Mouse (Mus musculus) macrophage (primary cell): ENCODE measurements at regions not wholly inside any gene's neighbourhood (a gene's known extent, or its start where the extent isn't known, plus 50 kb on each side); places are given as distances from the start of the nearest gene placed in this dataset.

ENCODE experiments used
- H3K27ac ChIP-seq: fragments of 350-480 bp; formaldehyde crosslinking; 2 replicates; pipeline ENCODE4 v1.9.0; 2021
- H3K36me3 ChIP-seq: fragments of 350-480 bp; formaldehyde crosslinking; 2 replicates; pipeline ENCODE4 v1.9.0; 2021; ENCODE audit errors: inconsistent target
- H3K4me3 ChIP-seq: fragments of 350-480 bp; formaldehyde crosslinking; 2 replicates; pipeline ENCODE4 v1.9.0; 2021; ENCODE audit errors: inconsistent target
- H3K79me2 ChIP-seq: fragments of 350-480 bp; formaldehyde crosslinking; 2 replicates; pipeline ENCODE4 v1.9.0; 2021; ENCODE audit errors: inconsistent target
- WGBS: methylation state at CpG from one replicate; pipeline ENCODE4 v1.1.7; 2026; ENCODE audit warnings: inconsistent platforms; ENCODE audit not compliant: missing documents; 5-methylcytosine and 5-hydroxymethylcytosine counted together

DNA sequence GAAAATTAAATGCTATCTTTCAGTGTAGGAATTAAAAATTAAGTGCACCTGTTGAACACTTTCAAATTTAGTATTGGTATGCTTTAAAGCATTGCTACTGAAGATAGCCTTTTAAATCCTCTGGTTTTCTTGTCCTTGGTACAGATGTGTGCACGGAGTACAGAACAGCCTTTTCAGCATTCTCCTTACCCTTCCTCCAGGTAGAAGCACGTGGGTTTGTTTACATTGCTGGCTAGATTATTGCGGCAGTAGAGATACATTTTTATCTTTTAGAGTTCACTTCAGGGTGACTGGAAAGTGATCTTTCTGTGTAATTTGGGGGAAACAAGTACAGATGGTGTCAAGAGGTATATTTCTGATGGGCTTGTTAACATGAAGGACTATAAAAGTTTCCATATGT is 89.9 kb downstream of the Gm13691 start:
- no peak overlapping the region for H3K4me3 ChIP-seq
- no peak overlapping the region for H3K27ac ChIP-seq
- 87% methylated on average over 3 of the region's 3 CpGs for WGBS
- no peaks in the 10 kb centered on the region for H3K79me2 ChIP-seq
- no peaks in the 10 kb centered on the region for H3K36me3 ChIP-seq

- Histone ChIP-seq H3K79me2 (no peaks in the 10 kb centered on the region), H3K36me3 (no peaks in the 10 kb centered on the region), H3K27ac (no peak overlapping the region), H3K4me3 (no peak overlapping the region)
- 60% methylated on average over 1 of the region's 1 CpGs for WGBS
Observed at GRCm38 (mm10) chr2:84094751-84095150, 104.4 kb downstream of the Gm13691 start.

GRCm38 (mm10) chr2:84098746-84099145 is 108.4 kb downstream of the Gm13691 start:
- 95% methylated on average over 3 of the region's 4 CpGs for WGBS
- Histone ChIP-seq H3K27ac (no peak overlapping the region), H3K36me3 (no peaks in the 10 kb centered on the region), H3K79me2 (no peaks in the 10 kb centered on the region), H3K4me3 (no peak overlapping the region)

- Histone ChIP-seq H3K79me2 (no peaks in the 10 kb centered on the region), H3K4me3 (no peak overlapping the region), H3K36me3 (no peaks in the 10 kb centered on the region), H3K27ac (0 out of 2 replicates have a peak overlapping the region, but pooled peaks have one; percentile 12)
- 31% methylated on average over 6 of the region's 6 CpGs for WGBS
Observed at GRCm38 (mm10) chr2:84113562-84113961, 123.2 kb downstream of the Gm13691 start.

GRCm38 (mm10) chr2:84119839-84120238 is 129.5 kb downstream of the Gm13691 start:
- Histone ChIP-seq H3K27ac (no peak overlapping the region), H3K4me3 (no peak overlapping the region), H3K79me2 (no peaks in the 10 kb centered on the region), H3K36me3 (no peaks in the 10 kb centered on the region)
- WGBS = 95% methylated on average over 2 of the region's 2 CpGs

DNA sequence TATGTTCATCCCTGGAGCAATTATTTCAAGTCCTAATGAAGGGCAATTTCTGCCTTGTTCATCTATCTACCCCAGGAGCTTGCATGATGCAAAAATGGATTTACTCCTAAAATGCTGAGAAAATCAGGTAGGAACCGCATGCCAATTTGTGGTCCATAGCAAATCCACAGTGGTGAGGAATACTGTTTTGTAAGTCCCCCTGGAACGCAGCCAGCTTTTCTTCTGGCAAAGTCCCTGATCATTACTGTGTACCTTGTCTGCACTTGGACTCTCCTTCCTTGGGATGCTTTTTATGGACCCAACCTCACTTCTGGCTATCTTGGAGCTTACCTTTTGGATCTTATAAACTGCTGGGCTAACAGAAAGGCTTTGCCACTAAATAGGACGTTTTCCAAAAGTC is 137.2 kb downstream of the Gm13691 start:
- H3K4me3 ChIP-seq = no peak overlapping the region
- no peak overlapping the region for H3K27ac ChIP-seq
- H3K36me3 ChIP-seq = no peaks in the 10 kb centered on the region
- 91% methylated on average over 3 of the region's 3 CpGs for WGBS
- H3K79me2 ChIP-seq = no peaks in the 10 kb centered on the region

DNA sequence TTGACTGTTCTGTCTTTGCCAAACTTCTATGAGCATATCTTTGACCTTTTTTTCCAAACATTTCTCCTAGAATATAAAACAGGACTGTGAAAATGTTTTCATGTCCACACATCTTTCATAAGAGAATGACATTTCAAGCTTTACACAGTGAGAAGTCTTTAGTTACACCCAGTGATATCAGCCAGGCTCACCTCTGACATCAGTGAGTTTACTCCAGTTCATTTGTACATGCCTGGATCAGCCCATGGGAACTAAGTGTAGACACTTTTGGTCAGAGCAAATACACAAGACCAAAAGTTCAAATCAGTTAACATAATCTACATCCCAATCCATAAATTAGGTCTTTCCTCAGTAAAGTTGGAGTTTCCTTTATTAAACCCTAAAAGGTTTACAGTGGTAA is 171.4 kb downstream of the Gm13691 start:
- Histone ChIP-seq H3K79me2 (no peaks in the 10 kb centered on the region), H3K27ac (no peak overlapping the region), H3K4me3 (no peak overlapping the region), H3K36me3 (no peaks in the 10 kb centered on the region)

GRCm38 (mm10) chr2:84173450-84173849 is 183.1 kb downstream of the Gm13691 start:
- Histone ChIP-seq H3K4me3 (no peak overlapping the region), H3K36me3 (no peaks in the 10 kb centered on the region), H3K27ac (no peak overlapping the region), H3K79me2 (no peaks in the 10 kb centered on the region)
- WGBS = 100% methylated on average over 3 of the region's 3 CpGs

DNA sequence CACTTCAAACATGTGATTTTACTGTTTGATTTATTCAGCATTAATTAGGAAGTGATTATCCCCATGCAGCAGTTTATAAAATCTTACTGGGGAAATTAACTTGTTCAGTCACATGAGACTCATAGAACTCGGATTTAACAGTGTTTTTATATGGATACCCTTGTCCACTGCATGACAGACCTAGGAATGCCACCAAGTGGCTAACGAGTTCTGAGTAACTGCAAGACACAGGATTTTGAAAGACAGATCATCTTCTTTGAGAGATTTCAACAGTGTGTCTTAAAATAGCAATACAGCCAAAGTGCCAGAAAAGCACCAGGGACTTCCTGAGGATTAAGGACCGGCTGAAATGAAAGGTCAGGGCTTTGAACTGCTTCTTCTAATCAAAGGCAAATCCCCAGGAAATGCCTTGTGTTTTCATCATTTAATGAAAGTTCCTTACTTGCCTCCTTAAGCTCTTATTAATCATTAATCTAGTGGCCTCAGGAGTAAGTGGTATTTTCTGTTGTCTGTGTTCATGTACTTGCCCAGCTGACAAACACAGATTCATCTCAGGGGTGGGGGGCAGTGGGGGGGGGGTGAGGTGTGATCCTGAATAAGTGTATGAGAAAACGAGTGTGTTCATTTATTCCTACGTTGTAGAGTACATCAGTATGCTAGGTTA is 193.4 kb downstream of the Gm13691 start:
- 51% methylated on average over 5 of the region's 5 CpGs for WGBS
- no peaks in the 10 kb centered on the region for H3K79me2 ChIP-seq
- no peak overlapping the region for H3K4me3 ChIP-seq
- H3K36me3 ChIP-seq = no peaks in the 10 kb centered on the region
- no peak overlapping the region for H3K27ac ChIP-seq

DNA sequence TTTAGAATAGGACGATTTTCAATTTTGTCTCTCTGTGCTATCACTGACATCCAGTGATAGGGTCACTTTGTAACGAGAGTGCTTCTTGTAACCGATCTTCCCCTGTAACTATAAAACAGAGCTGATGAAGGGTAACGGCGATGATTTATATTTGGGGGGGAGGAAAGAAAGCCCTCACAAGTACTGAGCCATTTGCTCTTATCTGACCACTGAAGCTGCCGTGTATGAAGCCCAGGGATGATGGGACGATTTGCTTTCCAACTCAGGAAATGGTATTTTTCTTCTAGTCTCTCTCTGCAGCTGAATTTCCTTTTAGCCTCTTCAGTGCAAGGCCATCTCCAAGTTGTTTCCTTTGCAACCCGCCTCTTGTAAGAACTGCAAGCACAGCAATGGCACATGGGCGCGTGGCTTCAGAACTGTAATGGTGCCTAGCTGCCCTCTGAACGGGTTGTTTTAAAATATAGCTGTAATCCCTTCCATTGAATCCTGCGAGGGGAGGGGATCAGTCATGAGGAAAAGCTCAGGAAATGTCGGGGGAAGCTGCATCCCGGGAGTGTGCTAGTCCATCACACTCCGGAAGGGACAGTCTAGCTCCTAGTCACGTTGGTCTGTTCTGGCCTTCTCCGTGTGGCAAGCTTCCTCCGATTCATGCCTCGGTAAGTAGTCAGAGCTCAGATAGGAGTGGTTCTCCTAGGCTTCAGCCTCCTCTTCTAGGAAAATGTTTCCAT is 194.1 kb downstream of the Gm13691 start:
- WGBS = 85% methylated on average over 19 of the region's 19 CpGs
- no peak overlapping the region for H3K4me3 ChIP-seq
- H3K27ac ChIP-seq = no peak overlapping the region
- no peaks in the 10 kb centered on the region for H3K36me3 ChIP-seq
- H3K79me2 ChIP-seq = no peaks in the 10 kb centered on the region

- no peak overlapping the region for H3K4me3 ChIP-seq
- H3K79me2 ChIP-seq = no peaks in the 10 kb centered on the region
- H3K36me3 ChIP-seq = no peaks in the 10 kb centered on the region
- WGBS = 98% methylated on average over 7 of the region's 7 CpGs
- no peak overlapping the region for H3K27ac ChIP-seq
Observed at GRCm38 (mm10) chr2:84185016-84185330, 194.6 kb downstream of the Gm13691 start.

DNA sequence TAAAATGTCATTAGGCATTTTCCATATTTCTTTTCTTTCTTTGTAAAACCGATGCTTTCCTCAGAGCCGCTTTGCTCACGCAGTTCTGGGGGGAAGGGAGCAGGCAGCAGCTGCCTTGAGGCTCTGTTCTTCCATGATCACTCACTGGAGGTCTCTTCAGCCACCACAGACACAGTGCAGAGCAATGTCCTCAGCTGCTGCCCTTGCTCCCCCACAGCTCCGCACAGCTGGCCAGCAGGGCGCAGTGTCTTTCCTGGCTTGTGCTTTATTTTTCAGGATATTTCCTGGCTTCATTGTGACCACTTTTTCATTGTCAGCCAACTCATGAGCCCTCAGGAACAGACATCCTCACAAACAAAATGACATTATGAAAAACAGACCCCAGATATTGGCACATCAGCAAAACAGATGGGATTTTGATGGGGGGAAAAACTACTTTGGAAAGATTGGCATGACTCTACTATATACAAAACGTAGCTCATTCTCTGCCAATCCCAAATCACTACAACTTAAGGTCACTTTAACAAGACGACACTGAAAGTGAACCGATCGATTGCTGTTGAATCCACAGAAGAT is 195.9 kb downstream of the Gm13691 start:
- Histone ChIP-seq H3K36me3 (no peaks in the 10 kb centered on the region), H3K4me3 (no peak overlapping the region), H3K79me2 (no peaks in the 10 kb centered on the region), H3K27ac (no peak overlapping the region)
- WGBS = 86% methylated on average over 9 of the region's 9 CpGs

DNA sequence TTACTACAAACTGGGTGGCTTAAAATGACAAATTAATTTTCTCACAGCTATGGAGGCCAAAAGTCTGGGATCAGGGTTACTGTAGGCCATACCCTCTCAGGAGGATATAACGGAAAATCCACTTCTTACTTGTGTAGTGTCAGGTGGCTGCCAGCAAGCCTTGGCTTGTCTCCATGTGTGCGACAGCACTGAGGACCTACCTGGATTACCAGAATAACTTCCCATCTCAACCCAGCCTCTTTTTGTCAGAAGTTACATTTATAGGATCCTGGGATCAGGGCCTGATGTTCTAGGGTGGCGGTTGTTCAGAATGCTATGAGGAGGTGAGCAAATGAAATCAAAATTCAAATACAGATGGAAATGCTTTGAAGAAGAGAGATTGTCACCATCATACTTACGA is 197.1 kb downstream of the Gm13691 start:
- no peaks in the 10 kb centered on the region for H3K36me3 ChIP-seq
- H3K4me3 ChIP-seq = no peak overlapping the region
- H3K27ac ChIP-seq = no peak overlapping the region
- no peaks in the 10 kb centered on the region for H3K79me2 ChIP-seq
- 97% methylated on average over 4 of the region's 4 CpGs for WGBS

- no peaks in the 10 kb centered on the region for H3K36me3 ChIP-seq
- 63% methylated on average over 3 of the region's 3 CpGs for WGBS
- H3K79me2 ChIP-seq = no peaks in the 10 kb centered on the region
- H3K27ac ChIP-seq = no peak overlapping the region
- no peak overlapping the region for H3K4me3 ChIP-seq
Observed at GRCm38 (mm10) chr2:84189302-84189701, 198.9 kb downstream of the Gm13691 start.

GRCm38 (mm10) chr2:84217116-84217515 is 208.1 kb downstream of the Calcrl start:
- H3K4me3 ChIP-seq = no peak overlapping the region
- H3K36me3 ChIP-seq = no peaks in the 10 kb centered on the region
- H3K79me2 ChIP-seq = no peaks in the 10 kb centered on the region
- no peak overlapping the region for H3K27ac ChIP-seq
- WGBS = 59% methylated on average over 1 of the region's 1 CpGs
